Mouse (Mus musculus) gastrocnemius, adult 18-20 months (tissue): Measurements from ENCODE around the gene Ube2o. TPM values are rescaled to one million over a fixed set of nuclear protein-coding genes. Genes with fewer than 3 reads are reported as not detected.
"Not testable (repeated sequence)": the region's sequence is repeated elsewhere in the genome, so short reads cannot be mapped to it uniquely, and the experiment has no call there.

ENCODE experiments used
- DNase-seq: peaks from one replicate; pipeline ENCODE4 v3.0.0; 2021; ENCODE audit warnings: low spot score
- total RNA-seq, 2 experiments: library from RNA; stranded (reverse); gene quantifications; 2 replicates each; pipeline ENCODE4 v1.2.3; 2021

The Ube2o gene
- total RNA-seq, 2 experiments from 2014 or later = 22.9 to 25.2 TPM

- DNase-seq = peak; percentile 27
Measured at GRCm38 (mm10) chr11:116615735-116616437, 34.6 kb upstream of the Ube2o start.

GRCm38 (mm10) chr11:116613234-116613633 is 32.0 kb upstream of the Ube2o start:
- no peak for DNase-seq

- DNase-seq = no peak
Measured at GRCm38 (mm10) chr11:116612554-116612953, 31.3 kb upstream of the Ube2o start.

GRCm38 (mm10) chr11:116611883-116612282 is 30.6 kb upstream of the Ube2o start:
- no peak for DNase-seq

- DNase-seq = not testable (repeated sequence)
Measured at GRCm38 (mm10) chr11:116611168-116611567, 29.9 kb upstream of the Ube2o start.

- DNase-seq = no peak
Measured at GRCm38 (mm10) chr11:116609965-116610630, 28.9 kb upstream of the Ube2o start.

GRCm38 (mm10) chr11:116607717-116608116 is 26.5 kb upstream of the Ube2o start:
- DNase-seq = no peak

- DNase-seq = no peak
Measured at GRCm38 (mm10) chr11:116604097-116604496, 22.9 kb upstream of the Ube2o start.

GRCm38 (mm10) chr11:116603339-116603738 is 22.1 kb upstream of the Ube2o start:
- DNase-seq = peak; percentile 32

- DNase-seq = no peak
Measured at GRCm38 (mm10) chr11:116602043-116602442, 20.8 kb upstream of the Ube2o start.

GRCm38 (mm10) chr11:116601166-116601565 is 19.9 kb upstream of the Ube2o start:
- DNase-seq = no peak

- no peak for DNase-seq
Measured at GRCm38 (mm10) chr11:116599230-116599629, 18.0 kb upstream of the Ube2o start.

- DNase-seq = no peak
Measured at GRCm38 (mm10) chr11:116598193-116598592, 16.9 kb upstream of the Ube2o start.

- DNase-seq = no peak
Measured at GRCm38 (mm10) chr11:116596766-116597165, 15.5 kb upstream of the Ube2o start.

- DNase-seq = no peak
Measured at GRCm38 (mm10) chr11:116593345-116593744, 12.1 kb upstream of the Ube2o start.

GRCm38 (mm10) chr11:116592428-116592827 is 11.2 kb upstream of the Ube2o start:
- peak; percentile 96 for DNase-seq

- no peak for DNase-seq
Measured at GRCm38 (mm10) chr11:116591621-116592020, 10.4 kb upstream of the Ube2o start.

GRCm38 (mm10) chr11:116589574-116589973 is 8.3 kb upstream of the Ube2o start:
- DNase-seq = no peak

GRCm38 (mm10) chr11:116589020-116589531 is 7.8 kb upstream of the Ube2o start:
- DNase-seq = no peak

- peak; percentile 68 for DNase-seq
Measured at GRCm38 (mm10) chr11:116586801-116587631, 5.8 kb upstream of the Ube2o start.

GRCm38 (mm10) chr11:116586310-116586709 is 5.1 kb upstream of the Ube2o start, which contains the start of gene Aanat:
Gene Aanat, plus strand, starts transcription at chr11:116586432.
- no peak for DNase-seq

- DNase-seq = no peak
Measured at GRCm38 (mm10) chr11:116585682-116586081, 4.4 kb upstream of the Ube2o start.
